Comparison of ENCODE assay signal across 9 mouse cellular contexts in genomic region chr10:8998758-8999398, GRCm38 (mm10).
DNase-seq lines count a peak whose midpoint lies in the region; ATAC-seq lines count a peak whose summit lies in the region.
"Had no signal": no experiment of that assay in that cellular context is flagged by ENCODE, and none has a peak within 500 bp of the region (broad histone marks: within the 10 kb centered on the region; RNA-seq: fewer than 3 reads in every experiment).

No protein-coding gene starts in this region.

- no peak overlapping the region for H3K9ac ChIP-seq in kidney, embryonic 15.5 days
- no peak overlapping the region for H3K9ac ChIP-seq in heart, embryonic 13.5 days
- no peak overlapping the region for H3K9ac ChIP-seq in hindbrain, embryonic 14.5 days

- 0 out of 2 replicates have a peak, but pooled peaks cover 4% of the 10 kb centered on the region for H3K4me1 ChIP-seq in kidney, embryonic 15.5 days
- peaks cover 11% of the 10 kb centered on the region for H3K4me1 ChIP-seq in embryonic facial prominence, embryonic 10.5 days
- peaks cover 51% of the 10 kb centered on the region for H3K4me1 ChIP-seq in heart, embryonic 13.5 days
- H3K4me1 ChIP-seq in hindbrain, embryonic 14.5 days (replicated peaks; ENCODE audit: control insufficient read depth, insufficient read depth, low read length): no peaks in the 10 kb centered on the region

- no peak for DNase-seq in kidney, adult 11 months
- peak; percentile 12 for DNase-seq in embryonic facial prominence, embryonic 10.5 days (ENCODE audit: low spot score)
- DNase-seq in lung, postnatal 25 days (ENCODE audit: low spot score): peak; percentile 88
- no peak for DNase-seq in Muller cell, postnatal 12 days (ENCODE audit: inconsistent ontology term)
- no peak for DNase-seq in hindbrain, embryonic 14.5 days (ENCODE audit: low spot score)
- DNase-seq in spleen, postnatal 36 days (ENCODE audit: low spot score in 2 of 2): no peak
- DNase-seq: right cerebral cortex, postnatal 25 days had no signal

- 34% methylated on average over 5 of the region's 5 CpGs for WGBS in kidney, embryonic 15.5 days
- 42% methylated on average over 5 of the region's 5 CpGs for WGBS in embryonic facial prominence, embryonic 10.5 days
- 20% methylated on average over 5 of the region's 5 CpGs for WGBS in heart, embryonic 13.5 days
- 34% methylated on average over 5 of the region's 5 CpGs for WGBS in hindbrain, embryonic 14.5 days

- H3K4me3 ChIP-seq in kidney, embryonic 15.5 days (replicated peaks): no peak overlapping the region
- no peak overlapping the region for H3K4me3 ChIP-seq in embryonic facial prominence, embryonic 10.5 days
- H3K4me3 ChIP-seq in heart, embryonic 13.5 days: no peak overlapping the region
- no peak overlapping the region for H3K4me3 ChIP-seq in hindbrain, embryonic 14.5 days (replicated peaks; ENCODE audit: low read length)

- H3K36me3 ChIP-seq in kidney, embryonic 15.5 days: no peaks in the 10 kb centered on the region
- H3K36me3 ChIP-seq in embryonic facial prominence, embryonic 10.5 days (replicated peaks): no peaks in the 10 kb centered on the region
- H3K36me3 ChIP-seq in heart, embryonic 13.5 days: no peaks in the 10 kb centered on the region
- H3K36me3 ChIP-seq in hindbrain, embryonic 14.5 days (replicated peaks; ENCODE audit: control insufficient read depth, insufficient read depth): no peaks in the 10 kb centered on the region

- H3K4me2 ChIP-seq in kidney, embryonic 15.5 days: no peak overlapping the region
- H3K4me2 ChIP-seq in heart, embryonic 13.5 days: no peak overlapping the region
- H3K4me2 ChIP-seq in hindbrain, embryonic 14.5 days (replicated peaks): no peak overlapping the region

- ATAC-seq in kidney, embryonic 15.5 days (replicated peaks; ENCODE audit: low FRiP score): 0 out of 2 replicates have a peak, but pooled peaks have one; percentile 46
- ATAC-seq in heart, embryonic 13.5 days (ENCODE audit: extremely low read depth, insufficient number of reproducible peaks, low FRiP score, low TSS enrichment): no peak
- ATAC-seq in hindbrain, embryonic 14.5 days (ENCODE audit: low FRiP score): no peak

- no peaks in the 10 kb centered on the region for H3K27me3 ChIP-seq in kidney, embryonic 15.5 days
- no peaks in the 10 kb centered on the region for H3K27me3 ChIP-seq in embryonic facial prominence, embryonic 10.5 days (replicated peaks; ENCODE audit: low read depth, poor library complexity, severe bottlenecking)
- no peaks in the 10 kb centered on the region for H3K27me3 ChIP-seq in heart, embryonic 13.5 days (replicated peaks)
- H3K27me3 ChIP-seq in hindbrain, embryonic 14.5 days (ENCODE audit: control insufficient read depth, insufficient read depth, low read length): no peaks in the 10 kb centered on the region

- no peaks in the 10 kb centered on the region for H3K9me3 ChIP-seq in kidney, embryonic 15.5 days (replicated peaks)
- no peaks in the 10 kb centered on the region for H3K9me3 ChIP-seq in embryonic facial prominence, embryonic 10.5 days
- H3K9me3 ChIP-seq in heart, embryonic 13.5 days: no peaks in the 10 kb centered on the region
- no peaks in the 10 kb centered on the region for H3K9me3 ChIP-seq in hindbrain, embryonic 14.5 days (ENCODE audit: control insufficient read depth, low read length)

- H3K27ac ChIP-seq in kidney, embryonic 15.5 days: peak overlapping the region; percentile 7; the same call in 1 of the 2 replicates
- H3K27ac ChIP-seq in embryonic facial prominence, embryonic 10.5 days (replicated peaks): 0 out of 2 replicates have a peak overlapping the region, but pooled peaks have one; percentile 32
- peak overlapping the region; percentile 66 for H3K27ac ChIP-seq in heart, embryonic 13.5 days (replicated peaks)
- H3K27ac ChIP-seq in hindbrain, embryonic 14.5 days: no peak overlapping the region

Comparison
In these comparisons a context has a peak if more than half of its experiments do, and no peak if none do; other contexts are left out.
1. DNase-seq: peak in embryonic facial prominence, embryonic 10.5 days (single experiment) and lung, postnatal 25 days (single experiment); none in kidney, adult 11 months (single experiment), Muller cell, postnatal 12 days (single experiment), hindbrain, embryonic 14.5 days (single experiment) and spleen, postnatal 36 days (0 of 2).